Mouse (Mus musculus) kidney, adult 11 months (tissue): ENCODE results near the gene Fli1.

Experiments used
- DNase-seq: peaks from one replicate; pipeline ENCODE4 v3.0.0; 2022

Gene Fli1

DNA sequence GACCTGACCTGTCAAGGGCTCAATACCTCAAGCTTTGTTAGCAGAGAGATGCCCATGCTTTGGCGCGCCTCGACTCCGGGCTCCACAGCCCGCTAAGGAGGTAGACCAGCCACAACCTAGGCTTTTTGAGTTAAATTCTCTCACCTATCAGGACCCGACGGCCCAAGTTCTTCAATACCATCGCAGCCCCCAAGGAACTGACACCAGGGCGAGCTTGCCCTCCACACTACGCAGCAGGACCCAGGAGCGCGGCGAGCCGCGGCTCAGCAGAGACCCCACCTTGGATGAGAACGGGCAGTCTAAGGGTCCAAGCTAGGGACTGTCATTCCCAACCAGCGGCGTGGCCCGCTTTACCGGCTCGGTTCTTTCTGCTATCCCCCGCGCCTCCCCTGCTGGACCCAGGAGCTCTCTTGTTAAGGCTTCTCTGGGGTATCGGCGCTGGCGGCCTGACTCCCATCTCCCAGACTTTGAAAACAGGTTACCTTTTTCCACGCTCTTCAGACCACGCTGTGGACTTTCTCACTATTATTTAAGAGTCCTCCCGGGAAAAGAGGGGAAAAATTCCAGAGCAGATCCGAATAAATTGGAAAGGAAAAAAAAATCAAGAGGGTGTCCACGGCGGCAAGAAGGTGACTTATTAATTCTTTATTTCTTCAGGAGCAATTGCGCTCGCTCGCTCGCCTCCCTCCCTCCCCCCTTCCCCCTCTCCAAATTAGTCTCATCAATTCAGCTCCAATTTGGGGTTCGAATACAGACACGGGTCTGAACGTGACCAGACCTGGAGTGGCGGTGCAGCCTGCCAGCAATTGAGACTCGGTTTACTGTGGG, at the start of gene Fli1:
Fli1 (minus strand) TSS at position 650 of the 828 bp plus-strand sequence.
- DNase-seq, result no peak

DNA sequence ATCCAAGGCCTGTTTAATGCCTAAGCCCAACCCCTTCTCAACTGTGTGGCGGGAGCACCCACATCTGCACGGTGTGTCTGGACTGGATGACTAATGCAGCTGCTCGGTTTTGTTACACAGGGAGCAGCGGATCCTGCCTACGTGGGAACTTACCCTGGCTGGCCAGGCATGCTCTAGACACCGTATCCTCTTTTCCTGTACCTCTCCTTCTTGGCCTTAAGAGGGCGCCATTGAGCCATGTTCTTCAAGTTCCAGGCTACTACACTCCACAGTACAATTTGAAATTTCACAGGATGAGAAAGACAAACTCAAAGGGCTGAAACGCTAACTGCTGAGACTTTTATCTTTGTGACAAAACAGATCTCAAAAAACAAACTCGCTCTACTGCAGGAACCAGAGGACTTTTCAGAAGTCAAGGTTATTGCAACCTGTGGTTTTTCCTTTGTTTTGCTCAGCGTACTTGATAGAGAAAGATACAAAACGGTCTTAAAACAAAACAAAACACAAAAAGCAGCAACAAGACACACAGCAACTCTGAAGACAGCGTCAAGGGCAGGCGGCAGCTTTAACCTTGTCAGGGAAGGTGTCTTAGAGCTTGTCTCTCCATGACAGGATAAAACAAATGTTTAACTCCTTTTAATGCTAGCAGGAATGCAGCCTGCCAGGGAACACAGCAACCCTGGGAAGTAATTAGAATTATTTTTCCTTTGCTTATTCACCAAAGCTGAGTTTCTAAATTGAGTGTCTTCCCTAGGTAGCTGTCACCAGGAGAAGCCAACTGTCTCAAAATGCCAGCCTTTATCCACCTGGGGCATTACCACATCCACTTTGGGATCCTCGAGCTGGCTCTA, 49.3 kb upstream of the Fli1 start:
- peak; percentile 64 for DNase-seq

DNA sequence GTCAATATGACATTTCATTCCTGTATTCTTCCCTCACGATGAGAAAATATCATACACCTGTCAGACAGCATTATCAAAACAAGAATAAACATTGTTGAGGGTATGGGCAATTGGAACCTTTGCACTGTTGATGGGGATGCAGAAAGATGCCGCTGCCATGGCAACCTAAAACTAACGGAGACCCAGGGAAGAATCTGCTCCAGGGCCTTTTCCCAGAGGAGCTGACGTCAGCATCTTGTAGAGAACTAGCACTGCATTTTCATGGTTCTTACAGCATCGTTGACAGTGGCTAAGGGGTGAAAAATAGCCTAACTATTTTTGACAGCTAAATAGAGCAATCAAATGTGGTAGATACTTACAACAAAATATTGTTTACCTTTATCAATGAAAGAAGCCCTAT, 47.9 kb upstream of the Fli1 start:
- no peak for DNase-seq

DNA sequence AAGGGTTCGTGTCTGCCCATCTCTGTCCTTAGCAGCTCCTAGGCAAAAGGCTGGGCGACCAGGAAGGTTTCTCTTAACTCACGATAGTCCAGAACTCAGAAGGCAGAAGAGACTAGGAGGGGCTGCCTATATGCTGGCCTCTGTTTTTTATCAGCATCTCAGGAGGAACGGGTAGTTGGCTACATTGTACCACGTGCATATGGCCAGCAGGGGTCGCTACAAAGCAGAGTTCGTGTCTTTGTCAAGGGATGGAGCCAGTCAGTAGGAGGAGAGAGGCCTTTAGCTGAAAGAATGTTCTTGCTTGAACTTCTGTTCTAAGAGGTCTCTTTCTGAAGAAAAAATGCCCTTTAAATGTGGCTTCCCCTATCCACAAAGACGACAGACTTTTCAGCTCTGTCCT, 47.2 kb upstream of the Fli1 start:
- peak; percentile 65 for DNase-seq

DNA sequence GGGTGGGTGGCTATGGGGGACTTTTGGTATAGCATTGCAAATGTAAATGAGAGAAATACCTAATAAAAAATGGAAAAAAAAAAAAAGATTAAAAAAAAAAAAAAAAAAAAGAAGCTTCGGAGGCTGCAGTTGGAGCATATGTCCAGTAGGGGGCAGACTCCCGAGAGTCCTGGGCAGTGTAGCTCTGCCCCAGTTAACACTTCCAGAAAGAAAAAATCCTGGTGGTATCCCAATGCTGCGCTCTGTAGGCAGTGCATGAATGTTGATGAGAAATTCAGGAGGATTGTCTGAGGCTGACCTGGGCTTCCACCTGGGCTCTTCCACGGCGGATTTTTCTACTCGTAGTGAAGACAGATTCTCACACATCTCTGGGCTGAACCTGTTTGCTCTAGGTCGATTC, 42.7 kb upstream of the Fli1 start:
- no peak for DNase-seq

DNA sequence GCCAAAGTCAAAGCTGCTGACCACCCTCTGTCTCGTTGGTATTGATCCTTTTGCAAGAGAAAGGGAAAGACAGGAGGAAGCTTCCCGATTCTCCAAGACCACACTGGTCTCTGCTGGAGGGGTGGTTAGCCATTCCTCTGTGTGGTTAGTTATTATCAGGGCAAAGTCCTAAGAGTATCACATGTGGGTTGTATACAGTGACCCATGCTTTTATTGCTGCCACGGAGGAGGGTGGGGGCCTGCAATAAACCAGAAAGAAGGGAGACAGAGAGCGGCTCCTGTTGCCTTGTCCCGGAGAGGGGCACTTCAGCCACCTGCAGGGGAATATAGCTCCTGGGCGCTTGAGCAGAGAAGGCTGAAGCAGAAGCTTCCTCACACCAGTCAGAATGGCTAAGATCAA, 41.2 kb upstream of the Fli1 start:
- no peak for DNase-seq

DNA sequence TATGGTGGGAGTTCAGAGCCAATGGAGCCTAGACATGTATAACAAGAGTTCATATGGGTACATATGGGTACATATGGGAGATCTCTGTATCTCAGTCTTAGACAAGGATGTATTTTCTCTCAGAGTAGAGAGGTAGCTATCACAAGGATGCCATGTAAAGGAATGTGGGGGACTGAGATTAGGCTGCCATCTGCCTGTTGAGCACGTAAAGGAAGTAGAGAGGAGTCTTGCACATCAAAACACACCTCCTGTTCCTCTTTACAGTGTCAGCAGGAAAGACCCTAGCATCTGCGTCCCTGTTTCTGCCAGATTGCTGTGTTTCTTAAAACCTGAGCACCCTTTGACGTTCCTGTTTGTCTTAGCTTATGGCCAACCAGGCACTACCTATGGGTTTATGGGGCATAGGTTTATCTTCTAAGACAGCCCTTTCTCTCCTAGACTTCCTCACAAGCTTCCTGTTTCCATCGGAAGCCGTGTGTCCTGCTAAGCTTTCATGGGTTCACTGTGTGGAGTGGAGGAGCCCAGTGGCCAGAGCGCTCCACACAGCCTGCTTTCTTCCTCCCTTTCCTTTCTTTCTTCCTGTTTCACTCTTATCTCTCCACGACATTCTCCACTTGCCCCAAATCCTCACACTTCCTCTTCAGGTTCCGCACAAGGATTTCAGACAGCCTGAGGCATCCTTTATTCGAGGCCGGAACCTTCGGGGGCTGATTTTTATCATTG, 39.4 kb upstream of the Fli1 start:
- no peak for DNase-seq

DNA sequence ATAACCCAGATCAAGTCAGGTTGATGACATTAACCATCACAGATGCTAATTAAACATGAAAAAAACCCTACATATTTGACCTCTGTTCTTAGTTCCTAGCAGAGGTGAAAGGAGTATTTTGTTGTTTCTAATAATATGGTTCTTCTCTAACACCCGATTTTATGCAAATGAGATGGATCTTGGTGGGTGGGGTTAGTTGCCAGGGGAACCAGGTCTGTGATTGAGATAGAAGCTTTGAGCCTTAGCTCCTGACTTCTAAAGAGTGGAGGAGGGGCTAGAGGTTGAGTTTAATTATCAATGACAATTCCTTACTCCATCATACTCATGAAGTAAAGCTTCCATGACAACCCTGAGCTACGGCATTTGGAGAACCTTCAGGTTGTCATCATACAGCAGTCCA, 35.8 kb upstream of the Fli1 start:
- no peak for DNase-seq

DNA sequence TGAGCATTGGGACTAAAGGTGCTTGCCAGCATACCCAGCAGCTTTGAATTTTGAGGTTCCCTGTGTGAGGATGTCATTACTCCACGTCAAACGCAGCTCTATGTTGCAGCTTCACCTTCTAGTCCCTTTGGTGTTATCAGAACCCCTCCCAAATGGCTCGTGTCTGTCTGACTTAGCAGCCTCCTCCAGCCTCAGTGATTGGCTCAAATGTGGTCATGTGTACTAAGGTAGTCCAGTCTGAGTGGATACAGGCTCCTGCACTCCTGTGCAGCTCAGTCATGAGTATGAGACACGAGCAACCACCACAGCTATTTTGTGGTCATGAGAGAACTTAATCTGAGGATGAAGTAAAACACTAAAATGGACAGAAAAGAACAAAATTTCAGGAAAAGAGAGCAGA, 31.0 kb upstream of the Fli1 start:
- no peak for DNase-seq

DNA sequence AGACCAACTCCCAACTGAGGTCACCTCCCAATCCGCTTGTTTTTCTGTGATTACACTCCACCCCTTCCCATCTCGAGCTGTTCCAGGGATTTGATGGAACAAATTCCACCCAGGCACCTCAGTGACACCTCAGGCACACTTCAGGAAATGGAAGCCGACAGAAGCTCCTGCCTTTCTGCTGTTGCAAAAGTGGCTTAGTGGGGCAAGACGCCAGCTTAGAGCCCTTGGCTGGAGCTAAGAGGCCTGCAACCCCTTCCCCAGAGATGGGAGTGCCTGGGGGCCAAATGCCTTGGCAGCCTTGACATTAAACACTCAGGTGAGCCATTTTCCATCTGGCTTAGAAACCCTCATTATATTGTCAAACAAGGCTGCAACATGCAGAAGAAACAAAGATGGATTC, 29.0 kb upstream of the Fli1 start:
- DNase-seq, result no peak

DNA sequence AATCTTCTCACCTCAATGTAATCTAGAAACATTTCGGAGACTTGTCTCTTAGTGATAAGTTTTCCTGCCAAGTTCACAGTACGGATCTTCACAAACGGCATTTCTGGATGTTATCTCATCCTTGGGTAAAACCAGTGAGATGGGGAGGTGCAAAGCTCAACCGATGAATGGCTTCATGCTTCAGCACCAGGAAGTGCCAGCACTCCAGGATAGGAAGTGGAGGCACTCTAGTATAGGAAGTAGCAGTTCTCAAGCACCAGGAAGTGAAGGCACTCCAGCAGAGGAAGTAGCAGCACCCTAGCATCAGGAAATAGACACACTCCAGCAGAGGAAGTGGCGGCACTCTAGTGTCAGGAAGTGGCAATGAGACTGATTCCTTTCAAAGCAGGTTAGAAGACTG, 27.9 kb upstream of the Fli1 start:
- peak; percentile 13 for DNase-seq

DNA sequence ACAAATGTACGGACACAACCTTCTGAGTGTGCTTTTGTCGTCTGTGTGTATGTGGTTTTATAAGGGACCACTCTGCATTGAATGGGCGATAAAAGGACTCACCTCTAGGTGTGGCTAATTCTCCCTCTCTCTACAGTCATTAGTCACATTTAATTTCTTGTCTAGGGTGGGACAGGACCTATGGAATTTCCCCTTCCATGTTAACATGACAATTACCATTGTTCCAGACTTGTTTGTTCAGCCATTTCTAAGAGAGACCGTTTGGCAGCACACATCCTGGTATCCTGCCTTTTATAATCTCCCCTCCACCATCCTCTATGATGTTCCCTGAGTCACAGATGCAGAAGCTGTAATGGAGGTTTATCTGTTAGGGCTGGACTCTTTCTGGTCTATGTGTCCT, 26.6 kb upstream of the Fli1 start:
- DNase-seq, result no peak

DNA sequence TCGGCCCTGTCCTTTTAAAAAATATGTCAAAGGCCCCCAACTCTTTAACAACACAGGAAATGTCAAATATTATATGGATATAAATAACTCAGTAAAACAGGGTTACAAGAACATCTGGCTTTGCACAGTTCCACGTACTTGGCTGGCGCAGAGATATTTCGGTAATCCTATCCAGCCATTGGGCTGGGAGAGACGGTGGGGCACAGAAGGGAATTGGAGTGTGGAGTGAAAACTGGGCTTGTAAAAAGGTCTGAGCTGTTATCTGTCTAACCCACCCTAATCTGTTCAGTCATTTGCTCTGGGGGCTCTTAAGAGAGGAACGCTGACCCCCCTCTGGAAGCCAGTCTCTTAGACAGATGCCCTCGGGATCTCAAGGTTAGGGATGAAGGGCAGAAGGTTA, 24.9 kb upstream of the Fli1 start:
- DNase-seq, result no peak

DNA sequence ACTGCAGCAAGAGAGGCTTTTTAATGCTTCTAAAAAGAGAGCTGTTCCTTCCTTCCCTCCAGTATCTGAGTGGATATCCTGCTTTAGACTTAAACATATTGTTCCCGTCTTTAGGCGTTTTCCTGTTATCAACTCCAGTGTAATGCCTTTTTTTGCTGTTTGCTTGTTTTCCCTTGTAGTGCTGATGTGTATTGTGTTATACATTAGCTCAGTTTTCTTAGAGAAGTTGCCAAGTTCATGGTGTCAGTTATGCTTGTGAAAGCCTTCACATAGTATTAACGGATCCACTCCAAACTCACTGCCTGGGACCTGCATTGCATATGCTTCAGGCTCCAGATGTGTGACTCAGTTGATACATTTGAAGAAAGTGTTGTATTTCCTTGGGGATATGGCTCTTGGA, 22.6 kb upstream of the Fli1 start:
- DNase-seq, result no peak

DNA sequence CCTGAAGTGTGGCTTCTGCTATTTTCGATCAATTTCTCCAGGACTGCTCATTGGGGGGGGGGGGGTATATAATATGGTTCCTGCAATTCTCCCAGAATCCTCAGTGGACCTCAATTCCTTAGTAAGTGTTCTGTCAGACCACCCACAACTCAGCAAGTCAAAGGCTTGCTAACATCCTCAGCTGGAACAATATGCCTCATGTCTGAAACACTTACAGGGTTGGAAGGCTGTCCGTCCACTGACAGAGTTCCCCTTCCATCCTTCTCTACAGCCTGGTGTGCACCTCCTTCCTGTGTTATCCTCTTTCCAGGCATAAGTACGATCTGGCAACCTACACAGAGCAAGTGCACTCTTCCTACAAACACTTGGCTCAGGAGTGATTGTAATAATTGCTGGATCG, 20.2 kb upstream of the Fli1 start:
- no peak for DNase-seq

DNA sequence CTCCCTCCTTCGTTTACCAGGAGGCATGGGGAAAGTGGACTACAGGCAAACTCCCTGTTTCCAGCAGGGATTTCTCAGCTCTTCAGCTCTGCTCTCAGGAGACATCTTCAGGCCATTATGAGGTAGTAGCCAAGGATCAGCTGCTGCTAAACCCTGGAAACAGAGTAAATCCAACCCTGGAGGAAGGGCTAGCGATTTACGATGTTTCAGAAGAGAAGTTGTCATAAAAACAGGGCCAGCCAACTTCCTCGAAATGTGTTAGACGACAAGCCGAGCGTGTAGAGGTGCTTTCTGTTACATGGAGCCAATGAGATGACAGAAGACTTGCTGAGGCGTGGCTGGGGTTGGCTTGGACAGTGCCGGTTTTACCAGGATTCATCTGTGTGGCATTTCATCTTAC, 19.7 kb upstream of the Fli1 start:
- DNase-seq, result peak; percentile 17

DNA sequence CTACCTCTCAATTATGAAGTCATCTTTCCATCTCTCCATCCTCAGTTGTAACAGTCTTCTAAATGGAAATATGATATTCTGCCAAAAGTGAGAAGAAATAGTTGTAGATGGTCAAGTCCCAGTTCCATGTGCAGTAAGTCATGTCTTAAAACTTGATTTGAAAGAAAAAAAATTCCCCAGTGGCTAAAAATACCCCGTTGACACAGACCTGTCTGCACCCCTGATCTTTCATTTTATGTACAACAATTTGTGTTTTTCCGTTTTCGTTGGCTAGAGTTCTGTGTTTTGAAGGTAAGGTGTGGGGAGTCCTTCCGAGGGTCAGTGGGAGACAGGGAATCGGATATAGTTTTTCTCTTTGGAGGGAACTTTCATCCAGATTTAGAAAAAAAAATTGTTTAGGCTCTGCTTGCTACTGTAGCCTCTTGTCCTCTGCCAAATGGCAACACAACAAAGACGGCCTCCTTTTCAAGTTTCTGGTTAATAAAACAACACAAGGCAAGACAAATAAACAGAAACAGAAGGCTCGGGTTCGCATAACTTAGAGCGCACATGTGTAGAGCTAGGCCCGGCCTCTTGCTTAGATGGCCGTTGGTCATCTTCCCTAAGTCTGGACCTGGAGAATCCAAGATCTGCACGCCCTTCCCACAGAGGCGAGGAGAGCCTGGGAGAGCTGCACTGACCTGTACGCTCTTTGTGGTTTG, 18.7 kb upstream of the Fli1 start:
- DNase-seq, result no peak

DNA sequence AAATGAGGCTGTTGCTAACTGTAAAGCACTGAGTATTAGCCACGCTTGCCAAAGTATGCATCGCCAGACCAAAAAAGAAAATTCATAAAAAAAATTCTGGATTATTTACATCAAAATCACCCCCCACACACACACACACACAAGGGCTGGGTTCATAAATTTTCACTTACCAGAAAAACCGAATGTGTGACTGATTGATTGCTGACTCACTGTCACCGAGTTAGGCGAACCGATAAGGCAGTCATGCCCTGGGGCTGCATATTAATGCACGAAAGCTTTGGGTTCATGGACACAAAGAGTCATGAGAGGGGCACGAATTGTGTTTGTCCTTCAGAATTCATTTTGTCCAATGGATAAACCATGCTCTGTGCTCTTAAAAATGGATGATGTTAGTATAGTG, 17.2 kb upstream of the Fli1 start:
- DNase-seq, result no peak

DNA sequence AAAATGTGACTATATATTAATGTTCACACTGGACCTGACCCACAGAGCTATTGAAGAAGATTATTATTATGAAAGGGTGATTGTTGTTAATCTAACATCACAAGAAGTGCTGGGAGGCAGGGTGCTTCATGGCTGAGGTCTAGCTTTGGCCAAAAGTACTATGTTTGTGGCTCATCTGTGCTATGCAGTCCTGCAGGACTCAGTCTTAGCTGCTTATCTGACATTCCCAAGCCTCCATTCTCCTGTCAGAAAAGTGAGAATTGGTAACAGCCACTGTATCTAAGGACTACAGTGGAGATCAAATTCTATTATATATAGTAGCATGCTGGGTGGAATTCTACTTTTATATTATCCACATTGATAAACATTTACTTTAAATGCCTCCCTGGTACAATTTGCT, 16.8 kb upstream of the Fli1 start:
- no peak for DNase-seq

DNA sequence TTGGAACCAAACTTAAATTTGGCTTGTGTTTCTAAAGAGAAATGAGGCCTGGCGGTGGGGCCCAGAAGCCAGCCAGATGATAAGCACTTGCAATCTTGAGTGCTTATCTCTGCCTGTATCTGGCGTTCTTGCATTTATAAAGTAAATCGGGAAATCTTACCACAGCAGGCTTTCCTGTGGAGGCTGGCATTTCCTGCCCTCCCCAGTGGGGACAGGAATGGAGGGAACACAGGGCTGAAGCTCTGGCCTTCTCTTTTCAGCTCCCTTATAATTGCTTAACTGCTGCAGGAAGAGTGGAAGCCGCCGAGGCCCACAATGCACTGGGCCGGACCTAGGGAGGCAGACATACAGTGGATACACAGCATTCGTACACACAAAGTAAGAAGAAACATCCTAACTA, 13.7 kb upstream of the Fli1 start:
- no peak for DNase-seq

DNA sequence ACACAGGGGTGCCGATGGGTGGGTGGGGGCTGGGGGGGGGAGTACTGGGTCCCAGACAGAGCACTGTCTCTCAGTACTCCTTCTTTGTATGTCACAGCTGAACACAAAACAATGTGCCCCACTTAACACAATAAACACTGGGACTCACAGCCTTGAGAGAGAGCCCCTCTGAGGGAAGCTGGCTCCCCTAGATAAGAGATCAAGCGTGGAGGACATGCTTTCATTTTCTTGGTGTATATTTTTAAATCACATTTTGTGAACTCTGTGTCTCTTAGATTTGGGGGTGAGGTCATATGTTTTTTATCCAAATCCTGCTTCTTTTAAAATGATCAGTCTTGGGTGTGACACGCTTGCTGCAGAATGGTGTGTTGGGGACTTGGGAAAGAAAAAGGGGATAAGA, 12.6 kb upstream of the Fli1 start:
- no peak for DNase-seq

DNA sequence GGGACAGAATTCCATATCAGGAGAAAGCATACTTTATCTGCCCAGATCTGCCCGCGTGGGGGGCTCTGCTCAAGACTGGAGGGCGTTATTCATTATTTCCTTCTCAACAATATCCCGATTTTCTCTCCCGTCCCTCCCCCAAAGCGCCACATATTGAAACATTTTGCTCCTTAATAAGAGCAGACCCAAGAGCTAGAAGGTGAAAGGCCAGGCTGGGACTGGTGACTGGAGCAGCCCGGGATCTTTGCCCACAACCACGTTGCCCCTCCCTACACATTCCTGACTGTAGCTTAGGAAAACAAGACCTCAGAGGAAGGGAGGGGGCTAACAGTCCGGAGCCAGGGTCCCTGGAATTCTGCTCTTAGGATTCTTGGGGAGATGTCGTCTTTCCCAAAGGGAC, 7.9 kb upstream of the Fli1 start:
- no peak for DNase-seq
